Mouse (Mus musculus): ENCODE results near the gene Wasl. TPM values are rescaled to one million over a fixed set of nuclear protein-coding genes. Genes with fewer than 3 reads are reported as not detected.

The Wasl gene
- polyA plus RNA-seq, 1 experiment: 48.7 TPM

DNA sequence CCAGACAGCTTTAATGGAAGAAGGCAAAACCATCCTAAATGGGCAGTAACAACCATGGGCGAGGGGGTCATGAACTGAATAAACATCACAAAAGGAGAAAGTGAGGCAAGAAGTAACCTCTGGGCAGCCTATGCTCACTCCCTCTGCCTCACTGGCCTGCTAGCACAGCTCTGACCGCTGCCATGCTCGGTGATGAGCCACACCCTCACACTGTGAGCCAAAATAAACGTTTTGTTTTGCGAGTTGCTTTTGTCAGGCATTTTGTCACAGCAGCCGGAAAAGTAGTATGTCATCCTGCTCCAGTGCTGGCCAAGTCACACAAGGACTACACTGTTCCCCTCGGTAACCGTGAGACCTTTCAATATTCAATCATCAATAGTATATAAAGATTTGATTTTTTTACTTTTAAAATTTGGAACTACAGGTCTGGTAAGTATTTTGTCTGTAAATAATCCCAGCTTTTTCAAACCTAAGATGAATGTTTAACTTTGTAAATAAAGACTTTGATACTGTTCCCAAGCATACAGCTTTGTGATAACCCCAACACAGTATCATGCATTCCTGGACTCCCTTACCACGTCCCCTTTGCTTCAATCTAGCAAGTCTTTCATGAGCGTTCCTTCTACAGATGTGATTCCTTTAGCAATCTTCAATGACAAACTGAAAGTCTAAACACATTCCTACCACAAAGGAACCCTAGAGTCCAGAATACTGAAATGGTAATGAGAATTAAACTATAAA, 7.0 kb downstream of the Wasl start:
- DNase-seq: no peak
- Histone ChIP-seq H3K27me3 (ENCODE audit: control insufficient read depth, insufficient read depth, low read length) (no peaks in the 10 kb centered on the region), H3K4me3 (replicated peaks; ENCODE audit: insufficient read depth, low read depth, low read length) (no peak overlapping the region), H3K4me1 (ENCODE audit: control insufficient read depth, insufficient read depth, low read length) (peaks cover 9% of the 10 kb centered on the region), H3K27ac (ENCODE audit: insufficient read depth, low read length) (no peak overlapping the region)
- TF ChIP-seq POLR2A (IDR thresholded peaks at IDR 0.05; ENCODE audit: borderline replicate concordance, insufficient read depth, low read length) (no peak), CTCF (IDR thresholded peaks at IDR 0.05; ENCODE audit: borderline replicate concordance, insufficient read depth, low read depth, low read length) (no peak)
- 63% methylated on average over 10 of the region's 10 CpGs for WGBS

DNA sequence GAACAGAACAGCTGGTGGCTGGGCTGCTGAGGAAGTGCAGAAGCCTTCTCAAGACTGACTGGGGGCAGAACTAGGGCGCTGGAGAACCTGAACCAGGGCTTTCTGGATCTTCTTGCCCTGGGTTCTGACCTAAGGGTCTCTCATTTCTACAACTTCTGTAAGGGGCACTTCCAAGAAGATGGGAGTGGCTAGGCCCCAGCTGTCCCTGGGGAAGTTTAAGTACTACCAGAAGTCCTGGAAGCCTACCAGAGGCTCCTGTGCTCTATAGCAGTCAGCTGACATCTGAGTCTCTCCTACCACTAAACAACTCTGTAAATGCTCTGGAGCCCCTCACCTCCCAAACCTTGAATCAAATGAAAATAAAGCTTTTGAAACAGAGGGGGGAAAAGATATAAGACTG, 8.7 kb downstream of the Wasl start:
- TF ChIP-seq CTCF (IDR thresholded peaks at IDR 0.05; ENCODE audit: borderline replicate concordance, insufficient read depth, low read depth, low read length): no peak
- TF ChIP-seq POLR2A (IDR thresholded peaks at IDR 0.05; ENCODE audit: borderline replicate concordance, insufficient read depth, low read length): no peak
- 0 out of 2 replicates have a peak overlapping the region, but pooled peaks have one; percentile 21 for H3K27ac ChIP-seq (ENCODE audit: insufficient read depth, low read length)
- WGBS: 74% methylated on average over 1 of the region's 1 CpGs
- H3K4me3 ChIP-seq (replicated peaks; ENCODE audit: insufficient read depth, low read depth, low read length): no peak overlapping the region
- no peak for DNase-seq
- no peaks in the 10 kb centered on the region for H3K27me3 ChIP-seq (ENCODE audit: control insufficient read depth, insufficient read depth, low read length)
- H3K4me1 ChIP-seq (ENCODE audit: control insufficient read depth, insufficient read depth, low read length): peaks cover 5% of the 10 kb centered on the region

- 76% methylated on average over 7 of the region's 7 CpGs for WGBS
- Histone ChIP-seq H3K27me3 (ENCODE audit: control insufficient read depth, insufficient read depth, low read length) (no peaks in the 10 kb centered on the region), H3K27ac (ENCODE audit: insufficient read depth, low read length) (no peak overlapping the region), H3K4me1 (ENCODE audit: control insufficient read depth, insufficient read depth, low read length) (peaks cover 2% of the 10 kb centered on the region; the same call in 1 of the 2 replicates), H3K4me3 (replicated peaks; ENCODE audit: insufficient read depth, low read depth, low read length) (no peak overlapping the region)
- DNase-seq: no peak
- no peak for TF ChIP-seq CTCF (IDR thresholded peaks at IDR 0.05; ENCODE audit: borderline replicate concordance, insufficient read depth, low read depth, low read length)
- TF ChIP-seq POLR2A (IDR thresholded peaks at IDR 0.05; ENCODE audit: borderline replicate concordance, insufficient read depth, low read length): no peak
These were observed 13.3 kb downstream of the Wasl start for GRCm38 (mm10) chr6:24651538-24651937.

- H3K4me3 ChIP-seq (replicated peaks; ENCODE audit: insufficient read depth, low read depth, low read length): no peak overlapping the region
- no peak overlapping the region for H3K27ac ChIP-seq (ENCODE audit: insufficient read depth, low read length)
- 55% methylated on average over 3 of the region's 3 CpGs for WGBS
- H3K4me1 ChIP-seq (ENCODE audit: control insufficient read depth, insufficient read depth, low read length): peaks cover 2% of the 10 kb centered on the region; the same call in 1 of the 2 replicates
- TF ChIP-seq POLR2A (IDR thresholded peaks at IDR 0.05; ENCODE audit: borderline replicate concordance, insufficient read depth, low read length): no peak
- TF ChIP-seq CTCF (IDR thresholded peaks at IDR 0.05; ENCODE audit: borderline replicate concordance, insufficient read depth, low read depth, low read length): no peak
- no peak for DNase-seq
- H3K27me3 ChIP-seq (ENCODE audit: control insufficient read depth, insufficient read depth, low read length): no peaks in the 10 kb centered on the region
These were observed 14.1 kb downstream of the Wasl start for GRCm38 (mm10) chr6:24650719-24651118.

- H3K27ac ChIP-seq (ENCODE audit: insufficient read depth, low read length): no peak overlapping the region
- TF ChIP-seq CTCF (IDR thresholded peaks at IDR 0.05; ENCODE audit: borderline replicate concordance, insufficient read depth, low read depth, low read length) (no peak), POLR2A (IDR thresholded peaks at IDR 0.05; ENCODE audit: borderline replicate concordance, insufficient read depth, low read length) (no peak)
- DNase-seq: no peak
- H3K4me1 ChIP-seq (ENCODE audit: control insufficient read depth, insufficient read depth, low read length): 0 out of 2 replicates have a peak, but pooled peaks cover 2% of the 10 kb centered on the region
- H3K4me3 ChIP-seq (replicated peaks; ENCODE audit: insufficient read depth, low read depth, low read length): no peak overlapping the region
- WGBS: 85% methylated on average over 4 of the region's 4 CpGs
- no peaks in the 10 kb centered on the region for H3K27me3 ChIP-seq (ENCODE audit: control insufficient read depth, insufficient read depth, low read length)
These were observed 16.4 kb downstream of the Wasl start for GRCm38 (mm10) chr6:24648403-24648802.

DNA sequence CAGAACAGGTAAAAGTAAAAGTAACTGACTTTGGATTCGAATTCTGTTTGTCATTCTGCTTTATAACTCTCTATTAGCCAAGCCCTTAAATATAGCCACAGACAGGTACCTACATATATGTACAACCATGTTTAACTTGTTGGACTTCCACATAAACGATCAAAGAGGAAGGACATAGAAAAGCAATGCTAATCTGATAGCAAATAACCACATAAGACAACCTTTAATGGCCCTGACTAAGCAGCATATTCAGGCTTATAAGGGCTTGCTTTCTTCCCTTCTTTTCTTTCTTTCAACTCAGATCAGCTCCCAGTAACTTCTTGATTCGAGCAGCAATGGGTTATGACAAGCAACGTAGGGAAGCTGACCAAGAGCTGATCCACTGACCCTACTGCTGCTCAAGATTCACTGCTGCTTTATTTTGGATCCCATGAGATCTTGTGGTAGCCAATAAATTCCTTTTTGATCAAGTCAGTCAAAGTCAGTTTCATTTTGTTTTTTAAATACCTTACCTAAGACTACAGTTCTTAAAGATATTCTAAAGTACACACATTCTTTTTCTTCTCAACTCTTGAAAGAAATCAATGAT, 17.6 kb downstream of the Wasl start:
- Histone ChIP-seq H3K27me3 (ENCODE audit: control insufficient read depth, insufficient read depth, low read length) (no peaks in the 10 kb centered on the region), H3K4me1 (ENCODE audit: control insufficient read depth, insufficient read depth, low read length) (0 out of 2 replicates have a peak, but pooled peaks cover 2% of the 10 kb centered on the region), H3K27ac (ENCODE audit: insufficient read depth, low read length) (no peak overlapping the region), H3K4me3 (replicated peaks; ENCODE audit: insufficient read depth, low read depth, low read length) (no peak overlapping the region)
- no peak for TF ChIP-seq POLR2A (IDR thresholded peaks at IDR 0.05; ENCODE audit: borderline replicate concordance, insufficient read depth, low read length)
- TF ChIP-seq CTCF (IDR thresholded peaks at IDR 0.05; ENCODE audit: borderline replicate concordance, insufficient read depth, low read depth, low read length): no peak
- DNase-seq: no peak
- WGBS: 70% methylated on average over 4 of the region's 4 CpGs

DNA sequence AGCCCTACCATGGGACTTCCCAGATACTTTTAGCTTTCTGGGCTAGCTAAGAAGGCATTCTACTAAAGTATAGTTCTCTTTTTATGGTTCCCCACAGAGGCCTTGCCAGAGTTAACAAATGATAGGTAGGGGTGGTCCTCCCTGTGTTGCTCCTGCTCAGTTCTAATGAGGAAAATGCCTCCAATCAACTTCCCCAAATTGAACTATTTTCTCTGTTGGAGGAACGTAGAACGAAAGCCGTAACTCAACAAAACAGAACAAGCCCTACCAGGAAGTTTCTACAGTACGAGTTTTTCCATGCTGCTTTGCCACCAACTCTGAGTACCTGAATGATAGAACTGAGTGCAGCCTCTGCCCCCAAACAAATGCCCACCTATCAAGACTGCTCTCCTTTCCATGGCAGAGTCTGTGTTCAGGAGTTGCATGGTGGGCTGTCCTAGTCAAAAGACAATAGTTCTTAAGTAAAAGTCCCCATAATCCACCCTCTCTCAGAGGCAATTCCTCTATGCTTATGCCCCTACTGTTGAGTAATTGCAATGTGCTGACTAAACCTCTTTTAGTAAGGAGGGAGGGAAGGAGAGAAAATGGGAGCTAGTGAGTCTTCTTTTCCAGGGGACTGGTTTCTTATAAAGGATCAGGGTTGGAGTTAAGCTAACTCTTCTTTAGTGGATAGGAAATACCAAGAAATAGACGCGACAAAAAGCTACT, 19.3 kb downstream of the Wasl start:
- WGBS: 96% methylated on average over 6 of the region's 6 CpGs
- DNase-seq: no peak
- TF ChIP-seq CTCF (IDR thresholded peaks at IDR 0.05; ENCODE audit: borderline replicate concordance, insufficient read depth, low read depth, low read length): no peak
- TF ChIP-seq POLR2A (IDR thresholded peaks at IDR 0.05; ENCODE audit: borderline replicate concordance, insufficient read depth, low read length): no peak
- Histone ChIP-seq H3K27me3 (ENCODE audit: control insufficient read depth, insufficient read depth, low read length) (no peaks in the 10 kb centered on the region), H3K4me3 (replicated peaks; ENCODE audit: insufficient read depth, low read depth, low read length) (no peak overlapping the region), H3K27ac (ENCODE audit: insufficient read depth, low read length) (no peak overlapping the region), H3K4me1 (ENCODE audit: control insufficient read depth, insufficient read depth, low read length) (no peaks in the 10 kb centered on the region)

All from cerebellum, adult 2 months (tissue).